In the genomic region with DNA sequence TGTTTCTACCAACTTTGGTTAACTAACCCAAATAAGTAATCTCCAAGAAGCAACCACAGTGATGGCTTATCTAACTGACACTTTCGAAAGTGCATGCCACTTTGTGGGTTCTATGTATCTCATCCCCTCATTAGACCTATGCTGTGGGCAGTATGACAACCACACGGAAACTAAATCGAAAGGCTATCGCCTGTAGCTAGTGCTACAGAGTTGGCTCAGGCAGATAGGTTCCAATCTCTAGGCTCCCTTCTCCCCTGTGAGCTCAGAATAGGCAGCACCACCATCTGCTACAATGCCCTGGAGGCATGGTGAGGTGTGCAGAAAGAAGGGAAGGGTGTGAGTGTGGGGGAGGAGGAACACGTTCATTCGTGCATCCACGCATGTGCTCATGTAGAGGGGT, we compare ENCODE assay signal across 20 mouse cellular contexts. TPM values are rescaled to one million over a fixed set of nuclear protein-coding genes. Genes with fewer than 3 reads are reported as not detected.
A peak's percentile ranks its signal among the peaks of the same experiment; 100 is the strongest.
DNase-seq lines count a peak whose midpoint lies in the region; ATAC-seq lines count a peak whose summit lies in the region.
"Had no signal": no experiment of that assay in that cellular context is flagged by ENCODE, and none has a peak within 500 bp of the region (broad histone marks: within the 10 kb centered on the region; RNA-seq: fewer than 3 reads in every experiment).

No protein-coding gene starts in this region.

- H3K9me3 ChIP-seq in liver, embryonic 11.5 days (ENCODE audit: control insufficient read depth, low read length) = no peaks in the 10 kb centered on the region
- no peaks in the 10 kb centered on the region for H3K9me3 ChIP-seq in liver, embryonic 16.5 days (replicated peaks; ENCODE audit: control insufficient read depth, low read length)
- H3K9me3 ChIP-seq: embryonic facial prominence, embryonic 15.5 days; forebrain, embryonic 13.5 days; hindbrain, embryonic 13.5 days; neural tube, embryonic 15.5 days had no signal

- 74% methylated on average over 7 of the region's 7 CpGs for WGBS in liver, embryonic 11.5 days
- 33% methylated on average over 7 of the region's 7 CpGs for WGBS in liver, embryonic 16.5 days (ENCODE audit: insufficient replicate concordance)

- no peaks in the 10 kb centered on the region for H3K27me3 ChIP-seq in liver, embryonic 11.5 days (replicated peaks; ENCODE audit: control insufficient read depth, insufficient read depth, low read length)
- no peaks in the 10 kb centered on the region for H3K27me3 ChIP-seq in liver, embryonic 16.5 days (ENCODE audit: control insufficient read depth, insufficient read depth, low read depth, low read length)
- H3K27me3 ChIP-seq: embryonic facial prominence, embryonic 15.5 days; forebrain, embryonic 13.5 days; hindbrain, embryonic 13.5 days; neural tube, embryonic 15.5 days had no signal

- peak; percentile 39; the same call in 1 of the 2 replicates for ATAC-seq in liver, embryonic 11.5 days (replicated peaks; ENCODE audit: low FRiP score)
- ATAC-seq in liver, embryonic 16.5 days (ENCODE audit: low read depth) = peak; percentile 30; the same call in 1 of the 2 replicates
- ATAC-seq: forebrain, embryonic 13.5 days had no signal

- H3K4me3 ChIP-seq in liver, embryonic 11.5 days (ENCODE audit: low read depth, low read length) = no peak overlapping the region
- no peak overlapping the region for H3K4me3 ChIP-seq in liver, embryonic 16.5 days (ENCODE audit: low read depth, low read length)
- H3K4me3 ChIP-seq: embryonic facial prominence, embryonic 15.5 days; forebrain, embryonic 13.5 days; hindbrain, embryonic 13.5 days; neural tube, embryonic 15.5 days had no signal

- no peak overlapping the region for H3K4me2 ChIP-seq in liver, embryonic 11.5 days
- no peak overlapping the region for H3K4me2 ChIP-seq in liver, embryonic 16.5 days (ENCODE audit: low read depth, low read length)
- H3K4me2 ChIP-seq: embryonic facial prominence, embryonic 15.5 days; forebrain, embryonic 13.5 days; hindbrain, embryonic 13.5 days; neural tube, embryonic 15.5 days had no signal

- H3K9ac ChIP-seq in liver, embryonic 11.5 days (ENCODE audit: low read depth, low read length) = no peak overlapping the region
- no peak overlapping the region for H3K9ac ChIP-seq in liver, embryonic 16.5 days (ENCODE audit: low read depth, low read length)
- H3K9ac ChIP-seq: embryonic facial prominence, embryonic 15.5 days; forebrain, embryonic 13.5 days; hindbrain, embryonic 13.5 days; neural tube, embryonic 15.5 days had no signal

- DNase-seq in liver, embryonic 11.5 days (ENCODE audit: low spot score) = no peak
- DNase-seq in liver = no peak
- peak; percentile 67 for DNase-seq in CD4-positive helper T cell, adult 2 months (ENCODE audit: low read depth, low spot score)
- peak; percentile 10 for DNase-seq in brain, adult 2 months (ENCODE audit: low read depth, low spot score)
- DNase-seq in adrenal gland, postnatal 25 days = no peak
- DNase-seq in gastrocnemius, postnatal 4 days (ENCODE audit: low spot score in 2 of 2) = no peak
- no peak for DNase-seq in spleen, postnatal 14 days (ENCODE audit: low spot score in 2 of 2)
- DNase-seq: adrenal gland, adult 8-10 months; cerebellum, postnatal 36 days; gastrocnemius, postnatal 10 days; kidney, adult 9 months had no signal

- H3K4me1 ChIP-seq in liver, embryonic 11.5 days (replicated peaks; ENCODE audit: control insufficient read depth, insufficient read depth, low read length) = no peaks in the 10 kb centered on the region
- no peaks in the 10 kb centered on the region for H3K4me1 ChIP-seq in liver, embryonic 16.5 days (ENCODE audit: control insufficient read depth, low read depth, low read length)
- H3K4me1 ChIP-seq: embryonic facial prominence, embryonic 15.5 days; forebrain, embryonic 13.5 days; hindbrain, embryonic 13.5 days; neural tube, embryonic 15.5 days had no signal

- H3K27ac ChIP-seq in liver, embryonic 11.5 days (ENCODE audit: low read depth, low read length) = no peak overlapping the region
- no peak overlapping the region for H3K27ac ChIP-seq in liver, embryonic 16.5 days (ENCODE audit: low read length)
- H3K27ac ChIP-seq: embryonic facial prominence, embryonic 15.5 days; forebrain, embryonic 13.5 days; hindbrain, embryonic 13.5 days; neural tube, embryonic 15.5 days had no signal

- no peaks in the 10 kb centered on the region for H3K36me3 ChIP-seq in liver, embryonic 11.5 days (ENCODE audit: control insufficient read depth, insufficient read depth, low read length)
- no peaks in the 10 kb centered on the region for H3K36me3 ChIP-seq in liver, embryonic 16.5 days (ENCODE audit: control insufficient read depth, insufficient read depth)
- H3K36me3 ChIP-seq: embryonic facial prominence, embryonic 15.5 days; hindbrain, embryonic 13.5 days; neural tube, embryonic 15.5 days had no signal

RNA-seq across cellular contexts. Expression of a gene that starts 1.0 kb away (rescaled TPM):
- polyA plus RNA-seq in liver, embryonic 11.5 days (2014; fragmentation: Nextera tagmentation; extraction: Ambion mirVana) = not detected in 2 replicates
- 0.09 and 0.22 TPM in 2 replicates for polyA plus RNA-seq in liver, embryonic 16.5 days (2015; fragmentation: Nextera tagmentation; extraction: Ambion mirVana)
- 5.5 and 9.0 TPM in 2 replicates for total RNA-seq in adrenal gland, postnatal 25 days (2021)
- not detected for total RNA-seq in gastrocnemius, postnatal 4 days (2021)
- total RNA-seq: layer of hippocampus, adult 8-10 months; left cerebral cortex, postnatal 10 days had no signal
- polyA plus RNA-seq: embryonic facial prominence, embryonic 15.5 days; forebrain, embryonic 13.5 days; heart, embryonic 14.5 days; hindbrain, embryonic 13.5 days; neural tube, embryonic 15.5 days had no signal

RNA-seq across cellular contexts. Expression of a gene that starts 13.9 kb away (rescaled TPM):
- 0.48 and 0.61 TPM in 2 replicates for polyA plus RNA-seq in liver, embryonic 11.5 days (2014; fragmentation: Nextera tagmentation; extraction: Ambion mirVana)
- 15.8 and 20.0 TPM in 2 replicates for polyA plus RNA-seq in liver, embryonic 16.5 days (2015; fragmentation: Nextera tagmentation; extraction: Ambion mirVana)
- total RNA-seq in adrenal gland, postnatal 25 days (2021) = 0.15 TPM in 1 of 2 replicates, not detected in the other
- total RNA-seq in gastrocnemius, postnatal 4 days (2021) = under 1 TPM; 0.15 to 0.29 TPM
- total RNA-seq: layer of hippocampus, adult 8-10 months; left cerebral cortex, postnatal 10 days had no signal
- polyA plus RNA-seq: forebrain, embryonic 13.5 days had no signal

RNA-seq across cellular contexts. Expression of a gene that starts 55.8 kb away (rescaled TPM):
- polyA plus RNA-seq in liver, embryonic 11.5 days (2014; fragmentation: Nextera tagmentation; extraction: Ambion mirVana) = not detected in 2 replicates
- not detected in 2 replicates for polyA plus RNA-seq in liver, embryonic 16.5 days (2015; fragmentation: Nextera tagmentation; extraction: Ambion mirVana)
- total RNA-seq in adrenal gland, postnatal 25 days (2021) = not detected in 2 replicates
- total RNA-seq in gastrocnemius, postnatal 4 days (2021) = not detected
- total RNA-seq: adrenal gland, adult 8-10 months; gastrocnemius, postnatal 10 days; layer of hippocampus, adult 8-10 months; left cerebral cortex, postnatal 10 days had no signal
- polyA plus RNA-seq: embryonic facial prominence, embryonic 15.5 days; forebrain, embryonic 13.5 days; heart, embryonic 14.5 days; hindbrain, embryonic 13.5 days; liver, adult 2 months; neural tube, embryonic 15.5 days had no signal

Comparison
In these comparisons a context has a peak if more than half of its experiments do, and no peak if none do; other contexts are left out.
1. DNase-seq: peak in CD4-positive helper T cell, adult 2 months (single experiment) and brain, adult 2 months (single experiment); none in liver, embryonic 11.5 days (single experiment), liver (single experiment), adrenal gland, postnatal 25 days (single experiment), gastrocnemius, postnatal 4 days (0 of 2) and spleen, postnatal 14 days (0 of 2).